Mouse (Mus musculus): ENCODE measurements around the gene Ttbk2. TPM values are rescaled to one million over a fixed set of nuclear protein-coding genes. Genes with fewer than 3 reads are reported as not detected.

Gene Ttbk2
- 10 to 100 TPM; 17.1 to 17.4 TPM for total RNA-seq (2021)
- long read RNA-seq, experiment 1, partial matches to known transcripts = 1 of 6 reads
- long read RNA-seq, experiment 1, other reads (novel, unspliced or antisense) = 5 of 6 reads
- long read RNA-seq, experiment 2, partial matches to known transcripts = 0 of 4 reads
- long read RNA-seq, experiment 2, other reads (novel, unspliced or antisense) = 3 of 4 reads

GRCm38 (mm10) chr2:120850424-120851082, at the start of gene Ttbk2:
TSS of gene Ttbk2 (minus strand) at chr2:120850604.
- peak; percentile 93 to 96 for DNase-seq (ENCODE audit: low spot score in 2 of 2)

DNA sequence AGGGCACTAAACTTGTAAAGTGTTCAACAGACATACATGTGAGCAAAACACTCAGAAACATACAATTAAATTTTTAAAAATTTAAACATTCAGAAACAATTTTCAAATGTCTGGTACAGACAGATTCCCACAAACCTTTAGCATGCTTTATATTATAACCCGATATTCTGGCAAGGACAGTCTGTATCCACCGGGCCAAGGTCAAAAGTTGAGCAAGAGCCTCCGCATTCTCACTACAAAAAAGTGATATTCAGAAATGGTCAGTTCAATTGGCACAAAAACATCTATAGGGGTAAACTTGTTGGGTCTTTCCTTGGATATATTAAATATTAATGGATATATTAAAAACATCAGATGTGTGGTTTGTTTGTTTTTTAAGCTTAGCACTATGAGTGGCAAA, 46.0 kb upstream of the Ttbk2 start:
- no peak for DNase-seq (ENCODE audit: low spot score in 2 of 2)

- no peak for DNase-seq (ENCODE audit: low spot score in 2 of 2)
Measured at GRCm38 (mm10) chr2:120887601-120888000, 37.2 kb upstream of the Ttbk2 start.

- DNase-seq (ENCODE audit: low spot score in 2 of 2) = no peak
Measured at GRCm38 (mm10) chr2:120873192-120873591, 22.8 kb upstream of the Ttbk2 start.

DNA sequence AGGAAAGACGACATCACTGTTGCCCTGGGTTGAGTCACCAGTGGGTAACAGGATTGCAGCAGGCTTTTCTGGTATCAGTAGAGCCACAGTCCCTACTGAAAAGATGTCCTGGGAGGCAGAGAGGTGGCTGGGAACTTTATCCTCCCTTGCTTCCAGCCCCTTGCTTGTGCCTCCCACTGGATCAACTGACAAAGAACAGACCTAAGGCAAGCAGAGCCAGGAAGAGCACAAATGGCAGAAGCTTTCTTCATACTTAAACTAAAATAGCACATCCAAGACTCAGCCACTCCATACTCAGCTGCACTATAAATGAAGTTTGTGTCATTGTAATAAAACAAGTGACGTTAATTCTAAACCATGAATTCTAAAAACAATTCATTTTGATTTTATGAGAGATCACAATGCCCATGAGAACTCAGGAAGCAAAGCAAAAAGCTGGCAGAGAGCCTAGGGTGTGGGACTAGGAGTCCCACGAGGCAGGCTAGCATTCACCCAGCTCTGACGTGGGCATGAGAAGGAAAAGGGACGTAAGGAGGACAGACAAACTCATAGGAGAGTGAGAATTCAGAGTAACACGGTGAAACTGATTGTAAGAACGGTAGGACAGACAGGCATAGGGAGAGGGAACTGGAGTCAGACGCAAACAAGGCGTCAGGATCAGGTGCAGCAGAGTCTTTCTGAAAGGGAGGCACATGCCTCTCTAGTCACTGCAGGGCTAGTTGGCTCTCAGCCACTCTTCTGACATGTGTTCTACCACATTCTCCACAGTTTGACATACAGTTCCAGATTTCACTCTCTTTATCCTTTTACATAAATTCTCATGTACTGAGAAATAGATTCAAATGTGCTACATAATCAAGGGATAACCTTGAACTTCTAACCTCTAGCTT, 21.3 kb upstream of the Ttbk2 start:
- DNase-seq (ENCODE audit: low spot score in 2 of 2) = no peak

GRCm38 (mm10) chr2:120867336-120867735, 16.9 kb upstream of the Ttbk2 start:
- no peak for DNase-seq (ENCODE audit: low spot score in 2 of 2)

DNA sequence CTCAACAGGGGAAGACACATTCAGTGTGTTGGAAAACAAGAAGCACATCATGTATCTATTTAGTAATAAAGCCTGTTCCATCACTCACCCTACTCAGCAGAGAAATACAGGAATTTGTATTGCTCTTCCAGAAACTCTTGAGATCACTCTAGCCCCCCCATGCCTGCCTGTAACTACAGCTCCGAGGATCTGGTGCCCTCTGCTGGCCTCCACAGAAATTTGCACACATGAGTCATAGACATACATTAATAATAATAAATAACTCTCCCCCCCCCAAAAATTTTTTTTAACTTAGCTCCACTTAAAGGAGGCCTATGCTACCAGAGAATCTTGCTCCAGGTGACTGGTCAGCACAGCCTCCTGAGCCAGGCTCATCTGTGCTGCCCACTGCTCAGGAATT, 16.2 kb upstream of the Ttbk2 start:
- peak in 1 of 2 experiments; percentile 21 for DNase-seq (ENCODE audit: low spot score in 2 of 2)

DNA sequence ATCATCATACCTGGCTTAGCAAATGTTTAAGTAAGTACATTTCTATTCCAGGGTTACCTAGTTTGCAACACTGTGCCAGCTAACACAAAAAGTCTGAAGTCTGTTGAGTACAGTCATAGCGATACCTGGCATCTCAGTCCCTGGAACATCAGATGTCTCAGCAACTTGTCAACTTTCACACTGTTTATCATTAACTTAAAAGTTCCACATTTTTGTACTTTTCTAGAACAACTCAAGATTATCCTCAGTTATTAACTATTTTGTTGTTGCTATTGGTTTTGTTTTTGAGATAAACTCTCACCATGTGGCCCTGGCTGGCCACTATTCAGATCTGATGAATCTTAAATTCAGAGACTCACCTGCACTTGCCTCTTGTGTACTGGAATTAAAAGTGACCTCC, 13.0 kb upstream of the Ttbk2 start:
- DNase-seq (ENCODE audit: low spot score in 2 of 2) = no peak

DNA sequence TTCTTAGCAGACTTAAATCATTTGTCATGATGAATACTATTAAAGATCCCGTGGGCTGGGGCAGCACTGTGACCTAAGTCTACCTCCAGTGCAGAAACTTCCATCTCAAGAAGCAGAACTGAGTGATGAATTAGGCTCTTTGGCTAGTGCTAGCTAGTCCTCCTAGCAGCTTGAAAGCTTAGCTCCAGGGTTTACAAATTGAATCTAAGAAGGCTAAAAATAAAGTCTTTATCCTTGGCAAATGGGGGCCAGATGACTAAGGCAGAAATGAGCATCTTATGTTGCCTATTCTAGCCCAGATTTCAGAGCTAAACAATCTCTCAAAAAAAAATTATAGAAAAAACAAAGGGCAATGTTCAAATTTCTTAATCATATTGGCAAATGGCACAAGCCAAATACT, 10.3 kb upstream of the Ttbk2 start:
- no peak for DNase-seq (ENCODE audit: low spot score in 2 of 2)

- no peak for DNase-seq (ENCODE audit: low spot score in 2 of 2)
Measured at GRCm38 (mm10) chr2:120858131-120858530, 7.7 kb upstream of the Ttbk2 start.

DNA sequence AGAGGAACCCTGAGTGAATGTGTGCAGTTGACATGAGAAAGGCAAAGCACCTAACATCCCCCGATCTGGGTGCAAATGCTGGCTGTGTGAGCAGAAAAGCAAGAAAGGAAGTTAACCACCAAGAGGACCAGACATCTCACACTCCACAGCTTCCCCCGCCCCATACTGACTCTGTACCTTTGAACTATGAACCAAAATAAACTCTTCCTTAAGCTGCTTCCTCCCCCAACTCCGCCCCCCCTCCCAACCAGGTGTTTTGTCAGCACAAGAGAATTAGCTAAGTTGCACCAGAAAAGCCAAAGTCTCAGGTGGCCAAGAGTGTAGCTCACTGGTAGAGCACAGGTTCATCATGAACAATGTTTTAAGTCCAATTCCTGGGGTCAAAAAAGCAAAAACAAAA, 2.7 kb upstream of the Ttbk2 start:
- no peak for DNase-seq (ENCODE audit: low spot score in 2 of 2)

DNA sequence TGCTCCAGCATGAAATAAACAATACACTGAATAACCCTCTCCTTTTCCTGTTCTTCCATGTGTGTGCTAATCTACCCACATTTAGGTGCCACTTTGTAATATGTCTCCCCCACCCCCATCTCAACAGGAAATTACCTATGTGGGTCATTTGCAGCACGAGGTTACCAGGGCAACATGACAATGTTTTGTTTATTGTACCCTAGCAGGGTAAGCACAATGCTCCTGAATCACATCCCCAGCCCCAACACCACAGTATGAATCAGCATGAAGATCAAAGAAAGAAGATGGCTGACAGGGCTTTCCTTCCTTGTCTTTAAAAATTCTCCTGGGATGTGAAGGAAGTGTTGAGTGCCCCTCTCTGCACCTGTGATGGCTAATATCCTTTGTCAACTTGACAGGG, 2.2 kb upstream of the Ttbk2 start:
- no peak for DNase-seq (ENCODE audit: low spot score in 2 of 2)

DNA sequence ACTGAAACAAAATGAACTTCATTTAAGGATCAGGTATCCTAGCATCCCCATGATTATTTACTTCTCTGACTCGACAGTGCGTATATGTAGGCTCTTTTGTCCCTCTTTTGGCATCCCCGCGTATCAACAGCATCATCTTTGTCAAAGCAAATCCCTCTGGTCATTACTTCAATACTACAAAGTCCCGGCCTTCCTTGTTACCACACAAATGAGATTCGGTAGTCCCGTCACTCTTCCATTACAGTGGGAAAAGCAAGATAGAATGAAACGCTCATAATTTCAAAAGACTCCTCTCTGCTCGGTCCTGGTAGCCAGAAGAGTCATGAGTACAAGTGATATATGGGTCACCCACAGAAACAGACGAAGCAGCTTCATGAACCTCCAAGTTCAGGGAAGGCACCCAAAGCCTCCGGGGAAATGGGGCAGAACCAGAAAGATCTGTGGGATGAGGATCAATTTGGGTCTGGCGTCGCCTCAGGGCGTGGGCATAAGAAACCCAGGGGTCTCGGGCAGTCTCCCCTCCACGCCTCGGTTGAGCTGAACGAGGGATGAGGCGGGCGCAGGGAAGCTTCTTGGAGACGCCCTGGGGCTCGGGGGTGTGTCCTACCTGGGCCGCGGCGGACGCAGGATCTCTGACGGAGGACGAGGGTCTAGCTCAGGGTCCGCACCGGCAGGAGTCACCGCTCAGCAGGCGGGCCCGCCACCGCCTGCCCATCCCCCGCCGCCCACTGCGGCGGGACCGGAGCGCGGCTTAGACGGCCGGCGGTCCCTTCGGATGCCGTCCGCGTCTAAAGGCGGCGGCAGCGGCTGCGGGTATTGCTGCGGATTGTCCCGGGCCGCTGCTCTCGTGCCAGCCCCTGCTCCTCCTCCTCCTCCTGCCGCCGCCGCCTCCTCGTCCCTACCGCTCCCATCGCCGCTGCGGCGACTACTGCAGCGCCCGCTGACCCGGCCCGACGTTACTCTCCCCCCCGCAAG, 668 bp downstream of the Ttbk2 start, which contains the start of gene Cdan1:
Cdan1 (minus strand) TSS at position 680 of the 975 bp plus-strand sequence.
- DNase-seq (ENCODE audit: low spot score in 2 of 2) = peak in 1 of 2 experiments; percentile 45

DNA sequence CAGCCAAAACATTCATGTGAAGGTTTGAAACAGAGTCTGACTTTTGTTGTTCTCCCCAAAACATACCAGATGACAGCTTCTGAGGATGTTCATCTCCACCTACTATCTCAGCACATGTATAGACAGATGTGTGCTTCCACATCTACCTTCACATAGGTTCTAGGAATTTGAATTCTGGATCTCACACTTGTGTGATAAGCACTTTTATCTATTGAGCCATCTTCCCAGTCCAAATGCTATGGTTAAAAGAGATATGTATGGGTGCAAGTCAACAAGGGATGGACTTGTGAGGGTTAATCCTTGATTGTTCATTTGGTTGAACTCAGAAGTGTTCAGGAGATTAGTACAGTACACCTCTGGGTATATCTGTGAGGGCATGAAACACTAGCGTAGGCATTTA, 5.1 kb downstream of the Ttbk2 start:
- DNase-seq (ENCODE audit: low spot score in 2 of 2) = no peak

DNA sequence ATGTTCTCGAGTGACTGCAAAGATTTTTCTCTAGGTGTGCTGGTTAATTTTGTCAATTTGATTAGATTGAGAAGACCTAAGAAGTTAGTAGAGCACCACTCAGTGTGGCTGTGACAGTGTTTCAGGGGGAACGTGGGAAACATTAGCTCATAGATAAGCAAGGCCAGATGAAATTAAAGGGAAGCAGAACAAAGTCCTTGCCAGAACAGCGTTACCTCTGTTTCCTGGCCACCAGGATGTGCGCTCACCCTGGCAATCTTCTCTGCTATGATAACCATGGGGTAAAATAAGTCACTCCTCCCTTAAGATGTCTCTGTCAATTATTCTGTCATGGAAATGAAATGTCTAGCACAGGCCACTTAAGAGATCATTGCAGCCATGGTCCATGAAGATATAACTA, 6.4 kb downstream of the Ttbk2 start:
- DNase-seq (ENCODE audit: low spot score in 2 of 2) = no peak

- DNase-seq (ENCODE audit: low spot score in 2 of 2) = no peak
Measured at GRCm38 (mm10) chr2:120841211-120841610, 9.2 kb downstream of the Ttbk2 start.

DNA sequence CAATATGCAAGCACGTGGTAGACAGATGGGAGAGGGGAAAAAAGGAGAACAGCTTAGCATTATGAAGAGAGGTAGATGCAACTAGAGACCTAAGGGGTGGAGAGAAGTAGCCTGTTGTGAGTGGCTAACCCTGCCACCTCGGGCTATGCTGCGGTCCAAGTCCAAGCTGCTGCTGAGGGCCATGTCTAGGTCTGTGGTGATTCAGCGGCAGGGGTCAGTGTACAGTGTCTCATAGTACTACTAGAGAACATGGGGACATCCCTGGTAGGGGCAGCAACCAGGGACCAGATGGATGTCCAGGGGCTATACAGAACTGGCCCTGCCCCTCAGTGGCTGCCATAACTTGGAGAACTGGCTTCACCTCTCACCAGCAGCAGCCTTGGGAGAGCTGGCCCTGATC, 15.2 kb downstream of the Ttbk2 start:
- DNase-seq (ENCODE audit: low spot score in 2 of 2) = no peak

DNA sequence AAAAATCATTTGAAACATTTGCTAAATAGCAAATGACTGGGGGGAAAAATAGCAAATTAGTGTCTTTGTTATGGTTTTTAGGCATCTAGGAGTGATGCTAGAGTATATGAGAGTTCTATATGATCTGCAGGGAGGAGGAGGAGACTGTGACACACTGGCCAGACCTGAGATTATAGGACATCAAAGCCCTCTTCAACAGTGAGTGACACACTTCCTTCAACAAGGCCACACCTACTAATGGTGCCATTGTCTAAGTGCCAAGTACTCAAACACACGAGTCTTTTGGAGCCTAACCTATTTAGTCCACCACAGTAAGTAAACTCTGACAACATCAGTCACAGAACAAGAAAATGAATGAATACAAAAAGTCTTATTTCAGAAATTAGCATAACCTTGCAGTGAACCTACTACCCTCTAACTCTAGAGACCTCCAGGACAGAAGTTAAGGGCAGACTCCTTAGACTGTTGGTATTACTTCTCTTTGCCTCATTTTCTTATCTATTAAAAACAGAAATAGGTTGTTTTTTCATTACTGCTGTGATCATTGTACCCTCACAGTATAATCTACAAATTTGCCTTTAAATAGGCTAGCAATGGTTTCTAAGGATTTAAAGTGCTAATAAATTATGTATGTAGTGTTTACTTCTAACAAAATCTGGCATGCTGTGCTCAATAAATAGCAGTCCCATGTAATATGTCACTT, 23.3 kb downstream of the Ttbk2 start:
- no peak for DNase-seq (ENCODE audit: low spot score in 2 of 2)

GRCm38 (mm10) chr2:120770265-120770935, 80.0 kb downstream of the Ttbk2 start:
- no peak for DNase-seq (ENCODE audit: low spot score in 2 of 2)

DNA sequence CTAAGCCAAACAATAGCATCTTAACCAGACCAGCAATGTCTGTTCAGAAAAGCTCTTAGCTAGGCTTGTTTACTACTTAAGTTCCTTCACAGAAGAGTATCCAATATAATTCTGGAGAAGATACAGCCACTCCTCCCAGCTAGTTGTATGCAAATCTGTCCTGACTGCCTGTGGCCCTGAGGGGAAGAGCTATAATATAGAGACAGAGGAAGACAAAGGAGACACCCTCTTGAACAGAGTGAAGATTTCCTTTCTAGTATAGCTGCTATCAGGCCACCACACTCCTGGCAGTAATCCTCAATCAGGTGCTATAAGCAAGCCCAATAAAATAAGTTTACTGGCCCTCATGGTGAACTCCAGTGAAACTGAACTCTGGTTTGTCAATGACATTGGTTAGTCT, 88.5 kb downstream of the Ttbk2 start:
- DNase-seq (ENCODE audit: low spot score in 2 of 2) = no peak

All from gastrocnemius, postnatal 4 days (tissue).